Mouse (Mus musculus) heart, adult 2 months (tissue): ENCODE data around the gene C130079G13Rik.

Experiments used
- CTCF ChIP-seq: fragments of 200-600 bp; IDR thresholded peaks from 2 replicates; pipeline ENCODE4 v1.8.1; 2022; ENCODE audit warnings: antibody characterized with exemption, mild to moderate bottlenecking, moderate library complexity
- POLR2A ChIP-seq: fragments of 200-500 bp; IDR thresholded peaks from 2 replicates; pipeline ENCODE4 v1.6.1; 2011; ENCODE audit warnings: mild to moderate bottlenecking, low read depth, low read length, control low read depth; ENCODE audit not compliant: insufficient read depth

DNA sequence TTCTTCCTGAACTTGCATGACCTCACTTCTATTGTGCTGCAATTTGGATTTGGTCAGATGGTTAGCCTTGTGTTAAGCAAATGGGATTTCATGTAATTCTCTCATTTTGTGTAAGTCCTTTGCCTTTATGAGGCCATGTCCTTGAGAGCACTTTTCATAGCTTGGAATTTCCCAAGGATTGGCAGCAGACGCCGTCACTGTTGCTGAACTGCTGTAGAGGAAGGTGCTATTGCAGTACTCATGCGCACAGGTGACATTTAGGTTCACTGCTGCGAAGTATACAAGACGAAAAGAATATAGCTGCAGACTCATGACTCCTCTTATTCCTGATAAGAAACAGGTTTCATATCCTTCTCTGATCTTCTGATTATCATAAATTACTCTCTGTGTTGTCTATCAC lies 45.9 kb downstream of the C130079G13Rik start:
- TF ChIP-seq CTCF (no peak), POLR2A (no peak)
